Mouse (Mus musculus) gastrocnemius, postnatal 36 days (tissue): ENCODE measurements at regions not wholly inside any gene's neighbourhood (a gene's known extent, or its start where the extent isn't known, plus 50 kb on each side); places are given as distances from the start of the nearest gene placed in this dataset.
"Not testable (repeated sequence)": the region's sequence is repeated elsewhere in the genome, so short reads cannot be mapped to it uniquely, and the experiment has no call there.

Source experiments
- DNase-seq, 2 experiments: peaks; one replicate each; pipeline ENCODE4 v3.0.0; 2022
- intact Hi-C: fragments of 180-260 bp; cut with DNase I; formaldehyde crosslinking; loops from one replicate; pipeline ENCODE4 v1.15.1; 2025

DNA sequence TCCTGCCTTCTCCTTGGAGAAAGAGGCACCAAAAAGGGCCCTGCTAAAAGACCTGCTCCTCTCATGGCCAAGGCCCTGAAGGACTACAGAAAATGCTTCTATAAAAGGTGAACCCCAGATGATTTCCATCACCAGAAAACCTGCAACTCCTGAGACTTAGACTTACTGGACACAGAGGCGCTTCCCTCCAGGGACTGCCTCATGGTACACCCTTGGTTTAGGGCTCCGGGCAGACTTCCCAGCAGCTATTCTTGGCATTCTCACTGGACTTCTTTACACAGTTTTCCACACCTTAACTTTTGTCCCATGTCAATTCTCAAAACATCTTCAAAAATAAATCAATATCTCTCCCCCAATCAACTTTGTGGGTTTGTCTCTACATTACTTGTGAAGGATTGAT lies 393.2 kb downstream of the Gpm6a start:
- intact Hi-C loops, DNase-seq: not testable (repeated sequence)

DNA sequence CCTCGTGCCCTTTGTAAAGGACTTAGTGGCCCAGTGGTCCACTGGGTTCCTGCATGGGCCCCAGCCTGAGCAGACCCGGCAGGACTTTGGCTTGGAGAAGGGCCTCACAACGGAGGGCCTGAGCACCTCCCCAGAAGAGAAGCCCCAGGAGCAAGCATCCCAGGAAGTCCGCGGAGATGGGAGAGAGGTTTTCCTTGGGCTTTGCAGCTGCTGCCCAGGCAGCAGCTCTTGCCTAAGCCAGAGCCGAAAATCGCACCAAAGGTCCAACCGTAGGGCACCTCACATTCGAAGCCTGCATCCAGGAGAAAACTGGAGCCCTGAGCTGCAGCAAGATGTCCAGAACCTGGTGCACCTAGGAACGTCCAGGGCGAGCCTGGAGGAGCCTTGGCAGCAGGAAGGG lies 405.2 kb downstream of the Gpm6a start:
- DNase-seq = not testable (repeated sequence)

DNA sequence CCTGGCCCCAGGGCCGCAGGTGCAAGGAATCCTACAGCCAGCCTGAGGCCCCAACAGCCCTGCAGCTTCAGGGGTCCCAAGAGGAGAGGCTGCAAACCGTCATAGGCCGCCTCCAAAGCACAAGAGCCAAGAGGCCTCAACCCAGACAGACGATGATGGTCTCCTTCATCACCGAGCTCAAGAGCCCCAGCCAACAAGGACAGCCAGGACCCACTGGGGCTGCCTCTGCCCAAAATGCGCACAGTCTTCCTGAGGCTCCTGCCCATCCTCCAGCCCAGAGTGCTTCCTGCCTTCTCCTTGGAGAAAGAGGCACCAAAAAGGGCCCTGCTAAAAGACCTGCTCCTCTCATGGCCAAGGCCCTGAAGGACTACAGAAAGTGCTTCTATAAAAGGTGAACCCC lies 412.8 kb downstream of the Gpm6a start:
- intact Hi-C loops, DNase-seq: not testable (repeated sequence)

More for the DNA sequence above, 405.2 kb downstream of the Gpm6a start:
- intact Hi-C loops = not testable (repeated sequence)

DNA sequence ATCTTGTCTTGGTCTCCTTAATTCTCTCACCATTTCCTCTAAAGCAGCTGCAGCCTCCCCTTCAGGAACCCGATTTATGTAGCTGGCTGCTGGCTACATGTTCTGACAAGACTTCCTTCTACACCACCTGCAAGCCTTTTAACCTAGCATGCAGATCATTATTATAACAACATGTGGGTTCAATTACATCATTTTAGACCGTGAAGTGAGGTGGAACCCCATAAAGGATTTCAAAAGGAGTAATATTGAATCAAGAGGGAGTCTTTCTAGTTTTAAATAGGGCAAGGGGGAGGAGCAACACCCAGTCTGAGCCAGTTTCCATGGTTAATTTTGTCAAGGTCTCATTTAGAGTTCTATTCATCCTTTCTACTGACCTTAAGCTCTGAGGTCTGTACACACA lies 442.4 kb downstream of the Gpm6a start:
- no peak for DNase-seq
- intact Hi-C loops = no loop called here

DNA sequence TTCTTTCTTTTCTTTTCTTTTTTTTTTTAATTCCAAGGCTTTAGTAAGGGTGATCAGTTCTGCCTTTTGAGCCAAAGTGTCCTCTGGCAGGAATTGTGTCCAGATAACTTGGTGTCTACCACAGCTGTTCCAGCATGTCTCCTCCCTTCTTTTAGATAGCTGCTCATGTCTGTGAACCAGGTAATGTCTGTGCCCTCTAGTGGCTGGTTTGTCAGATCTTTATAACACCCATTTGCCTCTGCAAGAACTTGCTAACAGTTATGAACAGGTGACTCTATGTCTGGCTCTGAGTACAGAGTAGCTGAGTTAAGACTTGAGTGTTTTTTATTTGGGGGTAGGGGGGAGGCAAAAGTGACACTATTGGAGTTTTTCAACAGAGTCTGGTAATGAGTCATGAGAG lies 443.7 kb downstream of the Gpm6a start:
- no peak for DNase-seq
- intact Hi-C loops = no loop called here

DNA sequence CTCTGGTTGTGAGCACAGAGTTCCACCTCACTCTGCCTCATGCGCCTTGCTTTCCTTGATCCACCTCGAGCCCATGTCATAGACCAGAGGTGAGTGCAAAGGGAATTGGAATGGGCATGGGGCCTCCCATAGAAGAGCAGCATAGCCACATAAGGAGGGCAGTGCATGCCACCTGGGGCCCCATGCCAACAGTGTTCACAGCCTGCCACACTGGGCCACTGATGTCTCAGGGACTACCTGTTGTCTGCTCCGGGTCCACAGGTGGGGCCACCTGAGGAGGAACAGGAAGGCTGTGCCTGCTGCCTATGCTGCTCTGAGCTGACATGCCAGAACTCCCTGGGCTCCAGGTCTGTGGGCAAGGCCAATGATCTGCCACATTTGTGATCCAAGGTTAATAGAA lies 445.8 kb downstream of the Gpm6a start:
- no peak for DNase-seq
- intact Hi-C loops = loop anchor here (10.0 kb wide), 1 partner anchor 134 kb away; no protein-coding TSS in a partner anchor

DNA sequence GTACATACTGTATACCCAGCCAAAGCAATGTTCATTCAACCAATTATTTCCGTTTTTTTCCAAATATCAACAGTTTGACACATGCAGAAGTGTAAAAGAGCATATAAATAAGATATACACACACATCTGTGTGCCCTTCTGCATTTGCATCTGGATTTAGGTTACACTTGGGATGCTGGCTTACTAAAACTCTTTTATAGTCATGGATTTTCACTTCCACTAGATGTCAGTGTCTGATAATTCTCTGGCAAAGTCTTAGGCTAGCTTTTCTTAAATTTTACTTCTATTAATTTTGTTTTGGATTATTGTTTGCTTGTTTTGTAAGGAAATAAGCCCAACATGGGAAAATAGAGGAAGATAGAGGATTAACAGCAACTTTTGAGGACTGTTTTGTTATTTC lies 452.3 kb downstream of the Gpm6a start:
- intact Hi-C loops = loop anchor here (10.0 kb wide), 1 partner anchor 128 kb away; no protein-coding TSS in a partner anchor

More for the DNA sequence above, 452.3 kb downstream of the Gpm6a start:
- not testable (repeated sequence) for DNase-seq
